Mouse (Mus musculus) bone marrow macrophage, adult 2 months (primary cell): ENCODE data around the gene Hk3.

Experiments used
- CTCF ChIP-seq: IDR thresholded peaks from 2 replicates; pipeline ENCODE4 v1.5.1; 2012; ENCODE audit warnings: low read depth, mild to moderate bottlenecking, low read length, moderate library complexity
- POLR2A ChIP-seq: IDR thresholded peaks from 2 replicates; pipeline ENCODE4 v1.6.1; 2012; ENCODE audit warnings: mild to moderate bottlenecking, low read depth, low read length, borderline replicate concordance

DNA sequence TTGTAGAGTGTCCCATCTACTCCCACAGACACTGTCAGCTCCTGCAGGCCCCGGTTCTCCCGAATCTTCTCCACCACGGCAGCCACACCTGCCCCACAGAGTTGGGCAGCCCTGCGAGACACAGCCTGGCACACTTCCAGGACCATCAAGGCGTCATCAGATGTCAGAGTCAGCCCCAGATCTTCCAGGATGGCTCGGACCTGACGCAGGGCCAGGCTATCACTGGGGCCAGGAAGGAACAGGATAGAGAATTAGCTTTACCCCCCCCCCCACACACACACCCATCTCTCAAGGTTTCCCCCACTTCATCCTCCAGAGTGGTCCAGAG, 14.8 kb downstream of the Hk3 start:
- TF ChIP-seq POLR2A (no peak), CTCF (no peak)
